Mouse (Mus musculus) hindbrain, embryonic 13.5 days (tissue): ENCODE results near the gene Sgpl1. TPM values are rescaled to one million over a fixed set of nuclear protein-coding genes. Genes with fewer than 3 reads are reported as not detected.
"Not testable (repeated sequence)": the region's sequence is repeated elsewhere in the genome, so short reads cannot be mapped to it uniquely, and the experiment has no call there.

Experiments used
- ATAC-seq: fragments of 200-750 bp; cut with Nextera tagmentation; 2 replicates; pipeline ENCODE4 v1.8.0; 2017; ENCODE audit warnings: moderate TSS enrichment; ENCODE audit not compliant: low FRiP score
- H3K27ac ChIP-seq: fragments of 300-500 bp; sonication (generic); 2 replicates; pipeline ENCODE4 v1.5.1; 2015; ENCODE audit warnings: inconsistent platforms, mild to moderate bottlenecking, moderate library complexity
- H3K27me3 ChIP-seq: fragments of 300-500 bp; sonication (generic); 2 replicates; pipeline ENCODE4 v1.6.1; 2015; ENCODE audit warnings: mild to moderate bottlenecking, inconsistent platforms
- H3K36me3 ChIP-seq: fragments of 300-500 bp; sonication (generic); 2 replicates; pipeline ENCODE4 v1.6.1; 2015; ENCODE audit warnings: mild to moderate bottlenecking, inconsistent platforms
- H3K4me1 ChIP-seq: fragments of 300-500 bp; sonication (generic); replicated peaks from 2 replicates; pipeline ENCODE4 v1.6.1; 2015; ENCODE audit warnings: inconsistent platforms
- H3K4me2 ChIP-seq: fragments of 300-500 bp; sonication (generic); 2 replicates; pipeline ENCODE4 v1.6.1; 2015; ENCODE audit warnings: inconsistent platforms, mild to moderate bottlenecking, moderate library complexity
- H3K4me3 ChIP-seq: fragments of 300-500 bp; sonication (generic); 2 replicates; pipeline ENCODE4 v1.5.1; 2015; ENCODE audit warnings: mild to moderate bottlenecking, inconsistent platforms
- H3K9ac ChIP-seq: fragments of 300-500 bp; sonication (generic); 2 replicates; pipeline ENCODE4 v1.6.1; 2015; ENCODE audit warnings: mild to moderate bottlenecking, inconsistent platforms
- H3K9me3 ChIP-seq: fragments of 300-500 bp; sonication (generic); 2 replicates; pipeline ENCODE4 v1.6.1; 2016; ENCODE audit warnings: inconsistent platforms
- WGBS: fragments of 180-500 bp; shearing (Covaris S2); methylation state at CpG from one replicate; pipeline ENCODE4 v1.1.7; 2015; 5-methylcytosine and 5-hydroxymethylcytosine counted together
- polyA plus RNA-seq: library from polyadenylated mRNA; unstranded; fragments of >200 nt; fragmentation: Nextera tagmentation; extraction: Ambion mirVana; gene quantifications from 2 replicates; pipeline ENCODE4 v1.2.1, GENCODE M21; 2015

Gene Sgpl1
- polyA plus RNA-seq, 1 experiment from 2014 or later: 66.8 TPM

GRCm38 (mm10) chr10:61123276-61123913, 24.1 kb downstream of the Sgpl1 start:
- H3K27ac ChIP-seq: no peak overlapping the region
- no peaks in the 10 kb centered on the region for H3K9me3 ChIP-seq
- no peak overlapping the region for H3K9ac ChIP-seq
- no peak overlapping the region for H3K4me2 ChIP-seq
- H3K27me3 ChIP-seq: no peaks in the 10 kb centered on the region
- 96% methylated on average over 3 of the region's 3 CpGs for WGBS
- H3K4me1 ChIP-seq: no peaks in the 10 kb centered on the region
- H3K36me3 ChIP-seq: peaks cover 40% of the 10 kb centered on the region
- no peak overlapping the region for H3K4me3 ChIP-seq
- no peak for ATAC-seq

GRCm38 (mm10) chr10:61121732-61122131, 25.8 kb downstream of the Sgpl1 start:
- not testable (repeated sequence) for H3K27me3 ChIP-seq, H3K4me1 ChIP-seq, H3K4me2 ChIP-seq, H3K9me3 ChIP-seq, H3K4me3 ChIP-seq, H3K9ac ChIP-seq, H3K27ac ChIP-seq, ATAC-seq
- 95% methylated on average over 4 of the region's 4 CpGs for WGBS
- peaks cover 42% of the 10 kb centered on the region for H3K36me3 ChIP-seq

- no peaks in the 10 kb centered on the region for H3K9me3 ChIP-seq
- 98% methylated on average over 2 of the region's 2 CpGs for WGBS
- H3K4me2 ChIP-seq: no peak overlapping the region
- no peak overlapping the region for H3K27ac ChIP-seq
- ATAC-seq: no peak
- H3K36me3 ChIP-seq: peaks cover 65% of the 10 kb centered on the region
- H3K27me3 ChIP-seq: no peaks in the 10 kb centered on the region
- H3K4me1 ChIP-seq: no peaks in the 10 kb centered on the region
- H3K4me3 ChIP-seq: no peak overlapping the region
- no peak overlapping the region for H3K9ac ChIP-seq
Measured at GRCm38 (mm10) chr10:61114246-61114720, 33.2 kb downstream of the Sgpl1 start.

- no peak overlapping the region for H3K4me2 ChIP-seq
- 92% methylated on average over 3 of the region's 3 CpGs for WGBS
- H3K27ac ChIP-seq: no peak overlapping the region
- no peak overlapping the region for H3K4me3 ChIP-seq
- H3K4me1 ChIP-seq: no peaks in the 10 kb centered on the region
- no peak for ATAC-seq
- H3K27me3 ChIP-seq: no peaks in the 10 kb centered on the region
- peaks cover 97% of the 10 kb centered on the region for H3K36me3 ChIP-seq
- H3K9ac ChIP-seq: no peak overlapping the region
- H3K9me3 ChIP-seq: no peaks in the 10 kb centered on the region
Measured at GRCm38 (mm10) chr10:61103564-61104114, 43.9 kb downstream of the Sgpl1 start.

- H3K4me2 ChIP-seq: no peak overlapping the region
- H3K27me3 ChIP-seq: no peaks in the 10 kb centered on the region
- H3K9ac ChIP-seq: no peak overlapping the region
- no peak overlapping the region for H3K4me3 ChIP-seq
- 71% methylated on average over 6 of the region's 6 CpGs for WGBS
- no peak overlapping the region for H3K27ac ChIP-seq
- peaks cover 3% of the 10 kb centered on the region; the same call in 1 of the 2 replicates for H3K36me3 ChIP-seq
- no peaks in the 10 kb centered on the region for H3K9me3 ChIP-seq
- ATAC-seq: no peak
- H3K4me1 ChIP-seq: peaks cover 13% of the 10 kb centered on the region
Measured at GRCm38 (mm10) chr10:61091866-61092265, 55.6 kb downstream of the Sgpl1 start.

GRCm38 (mm10) chr10:61089170-61090142, 58.0 kb downstream of the Sgpl1 start, which contains the start of gene Pcbd1:
Gene Pcbd1, plus strand, starts transcription at chr10:61089331.
- Histone ChIP-seq H3K4me1 (peaks cover 19% of the 10 kb centered on the region), H3K27ac (peak within 1 kb of the TSS; percentile 52), H3K9me3 (no peaks in the 10 kb centered on the region), H3K4me2 (peak within 1 kb of the TSS; percentile 70), H3K9ac (peak within 1 kb of the TSS; percentile 71), H3K27me3 (no peaks in the 10 kb centered on the region), H3K4me3 (peak within 1 kb of the TSS; percentile 38), H3K36me3 (no peaks in the 10 kb centered on the region; the same call in 1 of the 2 replicates)
- WGBS: 8% methylated on average over 33 of the region's 33 CpGs
- ATAC-seq: peak; percentile 54

GRCm38 (mm10) chr10:61088468-61088867, 59.0 kb downstream of the Sgpl1 start:
- no peak for ATAC-seq
- H3K4me2 ChIP-seq: no peak overlapping the region
- WGBS: 82% methylated on average over 3 of the region's 3 CpGs
- no peak overlapping the region for H3K4me3 ChIP-seq
- no peak overlapping the region for H3K9ac ChIP-seq
- H3K27ac ChIP-seq: no peak overlapping the region
- H3K9me3 ChIP-seq: no peaks in the 10 kb centered on the region
- H3K36me3 ChIP-seq: no peaks in the 10 kb centered on the region
- H3K27me3 ChIP-seq: no peaks in the 10 kb centered on the region
- H3K4me1 ChIP-seq: peaks cover 19% of the 10 kb centered on the region

GRCm38 (mm10) chr10:61086502-61086901, 61.0 kb downstream of the Sgpl1 start:
- no peak overlapping the region for H3K9ac ChIP-seq
- WGBS: 41% methylated on average over 3 of the region's 3 CpGs
- H3K9me3 ChIP-seq: no peaks in the 10 kb centered on the region
- no peaks in the 10 kb centered on the region for H3K36me3 ChIP-seq
- H3K4me1 ChIP-seq: peaks cover 19% of the 10 kb centered on the region
- no peak overlapping the region for H3K4me3 ChIP-seq
- ATAC-seq: no peak; the same call in 1 of the 2 replicates
- H3K27ac ChIP-seq: peak overlapping the region; percentile 45; the same call in 1 of the 2 replicates
- no peak overlapping the region for H3K4me2 ChIP-seq
- no peaks in the 10 kb centered on the region for H3K27me3 ChIP-seq

- Histone ChIP-seq H3K4me3 (no peak overlapping the region), H3K4me2 (no peak overlapping the region), H3K4me1 (peaks cover 25% of the 10 kb centered on the region), H3K36me3 (no peaks in the 10 kb centered on the region), H3K9me3 (no peaks in the 10 kb centered on the region), H3K27ac (no peak overlapping the region), H3K27me3 (no peaks in the 10 kb centered on the region), H3K9ac (no peak overlapping the region)
- WGBS: 90% methylated on average over 2 of the region's 2 CpGs
- ATAC-seq: no peak
Measured at GRCm38 (mm10) chr10:61085364-61085763, 62.1 kb downstream of the Sgpl1 start.

GRCm38 (mm10) chr10:61080931-61081255, 66.6 kb downstream of the Sgpl1 start:
- ATAC-seq: 0 out of 2 replicates have a peak, but pooled peaks have one; percentile 21
- H3K9me3 ChIP-seq: no peaks in the 10 kb centered on the region
- peak overlapping the region; percentile 80; the same call in 1 of the 2 replicates for H3K27ac ChIP-seq
- H3K36me3 ChIP-seq: no peaks in the 10 kb centered on the region
- 80% methylated on average over 11 of the region's 11 CpGs for WGBS
- no peak overlapping the region for H3K4me3 ChIP-seq
- H3K4me1 ChIP-seq: peaks cover 9% of the 10 kb centered on the region
- no peaks in the 10 kb centered on the region for H3K27me3 ChIP-seq
- no peak overlapping the region for H3K4me2 ChIP-seq
- H3K9ac ChIP-seq: no peak overlapping the region

- WGBS: 42% methylated on average over 13 of the region's 14 CpGs
- Histone ChIP-seq H3K4me2 (peak overlapping the region; percentile 41), H3K4me3 (no peak overlapping the region), H3K27ac (peak overlapping the region; percentile 80), H3K9me3 (no peaks in the 10 kb centered on the region), H3K27me3 (no peaks in the 10 kb centered on the region), H3K4me1 (peaks cover 9% of the 10 kb centered on the region), H3K9ac (0 out of 2 replicates have a peak overlapping the region, but pooled peaks have one; percentile 14), H3K36me3 (no peaks in the 10 kb centered on the region)
- ATAC-seq: peak; percentile 96
Measured at GRCm38 (mm10) chr10:61080227-61080930, 67.1 kb downstream of the Sgpl1 start.
